Mouse (Mus musculus) kidney, adult 2 months (tissue): ENCODE results near the gene Atp8b5. TPM values are rescaled to one million over a fixed set of nuclear protein-coding genes. Genes with fewer than 3 reads are reported as not detected.

Experiments used
- DNase-seq: peaks from one replicate; pipeline ENCODE4 v3.0.0; 2021
- H3K27ac ChIP-seq: fragments of 200-500 bp; 2 replicates; pipeline ENCODE4 v1.5.1; 2012; ENCODE audit warnings: low read depth, low read length, control low read depth, inconsistent platforms; ENCODE audit not compliant: insufficient read depth
- H3K27me3 ChIP-seq: fragments of 200-500 bp; replicated peaks from 2 replicates; pipeline ENCODE4 v1.6.1; 2012; ENCODE audit warnings: mild to moderate bottlenecking, moderate library complexity, low read length, inconsistent platforms; ENCODE audit not compliant: control insufficient read depth, insufficient read depth
- H3K36me3 ChIP-seq: fragments of 200-500 bp; 2 replicates; pipeline ENCODE4 v1.6.1; 2012; ENCODE audit warnings: mild to moderate bottlenecking, moderate library complexity, low read length, inconsistent platforms; ENCODE audit not compliant: control insufficient read depth, insufficient read depth
- H3K4me1 ChIP-seq: fragments of 200-500 bp; 2 replicates; pipeline ENCODE4 v1.6.1; 2011; ENCODE audit warnings: low read length; ENCODE audit not compliant: control insufficient read depth, insufficient read depth
- H3K4me3 ChIP-seq: fragments of 200-500 bp; 2 replicates; pipeline ENCODE4 v1.5.1; 2011; ENCODE audit warnings: mild to moderate bottlenecking, low read depth, low read length, control low read depth; ENCODE audit not compliant: insufficient read depth
- CTCF ChIP-seq: fragments of 200-500 bp; conservative IDR thresholded peaks from 2 replicates; pipeline ENCODE4 v1.5.1; 2011; ENCODE audit warnings: low read depth, mild to moderate bottlenecking, control low read depth, low read length, moderate library complexity, mixed read lengths; ENCODE audit not compliant: insufficient read depth, insufficient read length
- POLR2A ChIP-seq: fragments of 200-500 bp; IDR thresholded peaks from one replicate; pipeline ENCODE4 v1.6.1; 2011; ENCODE audit warnings: low read depth, low read length, control low read depth
- WGBS: fragments of 180-500 bp; shearing (Covaris S2); methylation state at CpG from one replicate; pipeline ENCODE4 v1.1.7; 2018; 5-methylcytosine and 5-hydroxymethylcytosine counted together
- polyA plus RNA-seq: library from polyadenylated mRNA; depleted of rRNA; stranded (reverse); fragments of >200 nt; gene quantifications from 2 replicates; pipeline ENCODE4 v1.2.3, GENCODE M21; 2012

Gene Atp8b5
- polyA plus RNA-seq, 1 experiment = 0.38 TPM

DNA sequence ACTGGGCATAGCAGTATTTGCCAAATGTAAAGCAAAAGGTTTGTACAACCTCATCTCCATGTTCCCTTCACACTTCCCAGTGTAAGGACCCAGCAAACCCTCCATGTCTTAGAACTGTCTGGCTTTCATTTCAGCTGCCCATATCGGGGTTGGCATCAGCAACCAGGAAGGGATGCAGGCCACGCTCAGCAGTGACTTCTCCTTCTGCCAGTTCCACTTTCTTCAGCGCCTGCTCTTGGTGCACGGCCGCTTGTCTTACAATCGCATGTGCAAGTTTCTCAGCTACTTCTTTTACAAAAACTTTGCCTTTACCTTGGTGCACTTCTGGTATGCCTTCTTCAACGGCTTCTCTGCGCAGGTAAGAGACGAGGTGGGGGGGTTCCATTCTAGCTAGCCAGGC, 100.8 kb downstream of the Atp8b5 start:
- Histone ChIP-seq H3K4me3 (no peak overlapping the region), H3K27me3 (no peaks in the 10 kb centered on the region), H3K27ac (no peak overlapping the region), H3K36me3 (no peaks in the 10 kb centered on the region), H3K4me1 (peaks cover 9% of the 10 kb centered on the region)
- 87% methylated on average over 9 of the region's 9 CpGs for WGBS
- DNase-seq = no peak
- TF ChIP-seq CTCF (no peak), POLR2A (no peak)

- 43% methylated on average over 11 of the region's 11 CpGs for WGBS
- Histone ChIP-seq H3K36me3 (no peaks in the 10 kb centered on the region), H3K4me1 (0 out of 2 replicates have a peak, but pooled peaks cover 5% of the 10 kb centered on the region), H3K27ac (peak overlapping the region; percentile 14; the same call in 1 of the 2 replicates), H3K4me3 (no peak overlapping the region), H3K27me3 (no peaks in the 10 kb centered on the region)
- TF ChIP-seq CTCF (no peak), POLR2A (no peak)
- peak; percentile 31 for DNase-seq
These were observed 104.4 kb downstream of the Atp8b5 start for GRCm38 (mm10) chr4:43371406-43371805.

DNA sequence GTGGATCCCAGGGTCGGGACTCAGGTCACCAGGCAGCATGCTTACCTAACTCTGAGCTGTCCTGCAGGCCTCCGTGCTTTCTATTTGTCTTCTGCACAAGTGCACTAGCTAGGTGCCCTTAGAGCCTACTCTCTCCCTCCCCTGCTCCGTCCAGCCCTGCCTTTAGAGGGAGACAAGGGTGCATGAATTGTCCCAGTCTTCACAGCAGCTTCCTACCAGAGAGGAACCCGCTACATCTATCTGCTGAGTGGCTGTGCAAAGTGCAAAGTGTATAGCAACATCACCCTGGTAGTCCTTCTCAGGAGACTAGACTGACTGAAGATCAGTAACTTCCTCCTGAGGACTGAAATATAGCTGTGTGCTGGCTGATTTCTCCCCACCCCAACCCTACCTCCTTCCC, 105.2 kb downstream of the Atp8b5 start:
- Histone ChIP-seq H3K27me3 (no peaks in the 10 kb centered on the region), H3K4me3 (no peak overlapping the region), H3K36me3 (no peaks in the 10 kb centered on the region), H3K27ac (no peak overlapping the region), H3K4me1 (0 out of 2 replicates have a peak, but pooled peaks cover 5% of the 10 kb centered on the region)
- 44% methylated on average over 4 of the region's 4 CpGs for WGBS
- TF ChIP-seq POLR2A (no peak), CTCF (peak; percentile 68)
- DNase-seq = peak; percentile 77

- Histone ChIP-seq H3K4me1 (0 out of 2 replicates have a peak, but pooled peaks cover 5% of the 10 kb centered on the region), H3K4me3 (no peak overlapping the region), H3K27me3 (no peaks in the 10 kb centered on the region), H3K36me3 (no peaks in the 10 kb centered on the region), H3K27ac (no peak overlapping the region)
- no peak for DNase-seq
- WGBS = 89% methylated on average over 4 of the region's 4 CpGs
- TF ChIP-seq POLR2A (no peak), CTCF (no peak)
These were observed 107.3 kb downstream of the Atp8b5 start for GRCm38 (mm10) chr4:43374266-43374665.

DNA sequence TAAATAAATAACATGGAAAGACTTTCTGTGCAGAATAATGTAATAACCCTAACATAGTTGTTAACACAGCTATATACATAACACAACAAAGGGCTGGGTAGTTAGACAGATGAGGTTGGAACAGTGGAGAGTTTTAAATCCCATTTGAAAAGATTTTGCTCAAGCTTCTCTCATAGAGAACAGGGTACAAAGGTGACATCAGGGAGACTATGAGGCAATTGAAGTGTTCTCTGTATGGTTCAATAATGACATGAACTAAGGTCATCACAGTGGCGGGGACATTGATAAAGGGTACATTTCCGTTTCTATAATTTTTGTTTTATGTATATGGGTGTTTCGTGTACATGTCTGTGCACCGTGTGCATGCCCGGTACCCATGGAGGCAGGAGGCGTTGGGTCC, 112.6 kb downstream of the Atp8b5 start:
- WGBS = 93% methylated on average over 6 of the region's 6 CpGs
- Histone ChIP-seq H3K27me3 (no peaks in the 10 kb centered on the region), H3K4me1 (peaks cover 8% of the 10 kb centered on the region; the same call in 1 of the 2 replicates), H3K36me3 (no peaks in the 10 kb centered on the region), H3K27ac (no peak overlapping the region), H3K4me3 (no peak overlapping the region)
- TF ChIP-seq CTCF = no peak
- TF ChIP-seq POLR2A = no peak
- DNase-seq = no peak

DNA sequence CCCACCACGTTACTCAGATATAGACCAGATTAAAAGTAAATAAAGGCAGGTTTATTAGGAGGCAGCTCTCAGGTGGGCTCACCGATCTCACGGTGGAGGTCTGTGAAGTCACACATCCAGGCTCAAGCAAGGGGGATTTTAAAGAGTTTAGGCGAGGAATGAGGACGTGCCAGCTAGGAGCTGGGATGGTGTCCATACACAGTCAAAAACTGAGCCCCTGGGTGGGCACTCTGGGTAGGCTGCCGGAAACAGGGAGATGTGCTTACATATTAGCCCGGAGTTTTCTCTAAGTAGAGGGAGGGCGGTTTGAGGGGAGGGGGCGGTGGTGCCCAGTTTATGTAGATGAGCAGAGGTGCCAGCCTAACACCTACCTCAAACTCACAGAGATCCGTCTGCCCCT, 114.0 kb downstream of the Atp8b5 start:
- Histone ChIP-seq H3K4me1 (peaks cover 8% of the 10 kb centered on the region; the same call in 1 of the 2 replicates), H3K27ac (peak overlapping the region; percentile 83), H3K27me3 (no peaks in the 10 kb centered on the region), H3K4me3 (peak overlapping the region; percentile 93), H3K36me3 (no peaks in the 10 kb centered on the region)
- TF ChIP-seq POLR2A = no peak
- DNase-seq = no peak
- 42% methylated on average over 10 of the region's 10 CpGs for WGBS

DNA sequence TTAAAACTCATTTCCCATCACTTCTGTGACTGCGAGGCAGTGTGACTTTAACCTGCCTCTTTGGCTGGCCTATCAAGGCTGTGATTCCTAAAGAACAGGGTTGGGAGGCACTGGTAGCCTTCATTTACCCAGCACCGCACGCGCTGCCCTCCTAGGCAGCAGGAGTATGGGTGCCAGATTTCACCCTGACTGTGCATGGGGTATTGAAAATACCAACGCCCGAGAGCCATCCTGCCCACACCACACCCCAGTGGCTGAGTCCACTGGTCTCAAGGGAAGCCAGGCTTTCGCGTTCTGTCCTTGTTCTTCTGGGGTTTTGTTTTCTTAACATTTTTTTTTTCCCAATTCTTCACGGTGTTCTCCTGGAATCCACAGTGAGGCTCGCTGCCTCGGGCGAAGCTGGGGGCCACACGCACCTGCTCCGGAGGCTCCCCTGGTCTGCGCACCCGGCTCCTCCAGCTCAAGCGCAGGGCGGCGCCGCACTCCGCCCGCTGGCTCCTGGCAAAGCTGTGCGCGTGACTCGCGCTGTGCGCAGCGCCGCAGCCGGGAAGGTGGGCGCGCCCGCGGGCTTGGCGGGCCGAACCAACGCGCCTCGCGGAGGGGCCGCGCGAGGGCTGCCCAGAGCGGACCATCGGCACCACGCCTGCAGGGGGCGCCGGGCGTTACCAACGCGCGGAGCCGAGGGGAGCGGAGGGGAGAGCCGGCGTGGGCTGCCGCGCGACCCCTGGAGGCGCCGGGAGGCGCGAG, 114.6 kb downstream of the Atp8b5 start, which contains the start of gene Rusc2:
Rusc2 (plus strand) TSS at position 572 of the 747 bp plus-strand sequence.
- TF ChIP-seq CTCF (peak; percentile 33), POLR2A (no peak)
- Histone ChIP-seq H3K4me1 (peaks cover 8% of the 10 kb centered on the region; the same call in 1 of the 2 replicates), H3K4me3 (peak within 1 kb of the TSS; percentile 93), H3K36me3 (no peaks in the 10 kb centered on the region), H3K27me3 (no peaks in the 10 kb centered on the region), H3K27ac (peak within 1 kb of the TSS; percentile 93)
- under 1% methylated on average over 61 of the region's 63 CpGs for WGBS
- peak; percentile 93 for DNase-seq
